Mouse (Mus musculus) neural tube, embryonic 15.5 days (tissue): Measurements from ENCODE around the gene Ntrk2. TPM values are rescaled to one million over a fixed set of nuclear protein-coding genes. Genes with fewer than 3 reads are reported as not detected.
A peak's percentile ranks its signal among the peaks of the same experiment; 100 is the strongest.
"Not testable (repeated sequence)": the region's sequence is repeated elsewhere in the genome, so short reads cannot be mapped to it uniquely, and the experiment has no call there.

Experiments
- ATAC-seq: fragments of 200-750 bp; cut with Nextera tagmentation; 2 replicates; pipeline ENCODE4 v1.8.0; 2017; ENCODE audit warnings: mild to moderate bottlenecking, moderate TSS enrichment, moderate library complexity; ENCODE audit not compliant: low FRiP score
- H3K27ac ChIP-seq: fragments of 300-500 bp; sonication (generic); replicated peaks from 2 replicates; pipeline ENCODE4 v1.5.1; 2015; ENCODE audit warnings: mild to moderate bottlenecking, inconsistent platforms
- H3K27me3 ChIP-seq: fragments of 300-500 bp; sonication (generic); replicated peaks from 2 replicates; pipeline ENCODE4 v1.6.1; 2015; ENCODE audit warnings: inconsistent platforms
- H3K36me3 ChIP-seq: fragments of 300-500 bp; sonication (generic); 2 replicates; pipeline ENCODE4 v1.6.1; 2015; ENCODE audit warnings: inconsistent platforms
- H3K4me1 ChIP-seq: fragments of 300-500 bp; sonication (generic); 2 replicates; pipeline ENCODE4 v1.6.1; 2015; ENCODE audit warnings: inconsistent platforms
- H3K4me2 ChIP-seq: fragments of 300-500 bp; sonication (generic); 2 replicates; pipeline ENCODE4 v1.6.1; 2015; ENCODE audit warnings: inconsistent platforms, mild to moderate bottlenecking, moderate library complexity
- H3K4me3 ChIP-seq: fragments of 300-500 bp; sonication (generic); replicated peaks from 2 replicates; pipeline ENCODE4 v1.5.1; 2015; ENCODE audit warnings: mild to moderate bottlenecking, inconsistent platforms
- H3K9ac ChIP-seq: fragments of 300-500 bp; sonication (generic); replicated peaks from 2 replicates; pipeline ENCODE4 v1.6.1; 2015; ENCODE audit warnings: mild to moderate bottlenecking, inconsistent platforms
- H3K9me3 ChIP-seq: fragments of 300-500 bp; sonication (generic); replicated peaks from 2 replicates; pipeline ENCODE4 v1.6.1; 2016; ENCODE audit warnings: inconsistent platforms
- WGBS: fragments of 180-500 bp; shearing (Covaris S2); methylation state at CpG from one replicate; pipeline ENCODE4 v1.1.7; 2015; ENCODE audit warnings: mixed read lengths; 5-methylcytosine and 5-hydroxymethylcytosine counted together
- polyA plus RNA-seq: library from polyadenylated mRNA; unstranded; fragments of >200 nt; fragmentation: Nextera tagmentation; extraction: Ambion mirVana; gene quantifications from 2 replicates; pipeline ENCODE4 v1.2.1, GENCODE M21; 2015

Ntrk2 gene
- polyA plus RNA-seq, 1 experiment from 2014 or later, result 132 TPM

DNA sequence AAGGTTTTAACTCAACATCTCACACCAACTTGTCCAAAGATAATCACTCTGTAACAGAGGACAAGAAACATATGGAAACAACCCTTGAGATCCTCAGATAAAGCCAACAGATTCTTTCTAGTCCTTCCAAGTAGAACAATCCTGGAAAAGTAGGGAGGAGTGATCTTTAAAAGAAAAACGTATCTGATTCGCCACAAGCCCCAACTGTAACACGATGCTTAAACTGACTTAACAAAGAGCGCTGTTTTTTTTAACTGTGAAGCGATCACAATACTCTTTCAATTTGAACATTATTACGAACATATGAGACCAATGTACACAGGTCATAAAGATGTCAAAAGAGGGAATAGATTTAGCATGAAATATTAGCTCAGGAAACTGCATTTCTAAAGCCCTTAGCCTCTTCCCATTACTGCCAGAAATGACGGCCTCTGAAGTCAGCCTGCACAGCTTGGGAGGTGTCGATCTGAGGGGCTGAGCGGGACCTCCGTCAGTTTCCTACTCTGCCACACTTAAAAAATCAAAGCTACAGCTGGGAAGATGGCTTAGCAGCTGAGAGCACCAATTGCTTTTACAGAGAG is 289.5 kb downstream of the Ntrk2 start:
- no peak for ATAC-seq
- 24% methylated on average over 10 of the region's 10 CpGs for WGBS
- no peak overlapping the region for H3K9ac ChIP-seq
- H3K4me1 ChIP-seq, result peaks cover 43% of the 10 kb centered on the region
- 0 out of 2 replicates have a peak overlapping the region, but pooled peaks have one; percentile 1 for H3K27ac ChIP-seq
- H3K4me3 ChIP-seq, result no peak overlapping the region
- no peaks in the 10 kb centered on the region for H3K9me3 ChIP-seq
- H3K27me3 ChIP-seq, result no peaks in the 10 kb centered on the region
- no peak overlapping the region for H3K4me2 ChIP-seq
- H3K36me3 ChIP-seq, result no peaks in the 10 kb centered on the region

DNA sequence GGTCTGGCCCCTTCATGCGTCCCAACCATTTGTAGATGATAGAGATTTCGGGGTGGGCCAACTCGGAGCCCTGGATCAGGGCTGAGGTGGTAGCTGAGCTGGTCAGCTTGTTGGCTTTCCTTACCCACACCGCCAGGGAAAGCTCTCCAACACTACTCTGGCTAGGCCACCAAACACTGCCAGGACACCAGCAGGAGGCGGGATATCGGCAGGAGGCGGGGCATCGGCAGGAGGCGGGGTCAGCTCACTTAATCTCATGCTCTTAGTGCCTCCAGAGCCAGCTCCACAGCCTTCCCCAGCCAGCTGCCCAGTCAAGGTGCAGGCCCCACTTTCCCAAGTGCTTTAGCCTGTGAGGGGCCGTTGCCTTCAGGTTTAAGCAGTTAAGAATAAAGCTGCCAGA is 293.7 kb downstream of the Ntrk2 start:
- 58% methylated on average over 10 of the region's 10 CpGs for WGBS
- no peaks in the 10 kb centered on the region for H3K36me3 ChIP-seq
- ATAC-seq, result no peak

DNA sequence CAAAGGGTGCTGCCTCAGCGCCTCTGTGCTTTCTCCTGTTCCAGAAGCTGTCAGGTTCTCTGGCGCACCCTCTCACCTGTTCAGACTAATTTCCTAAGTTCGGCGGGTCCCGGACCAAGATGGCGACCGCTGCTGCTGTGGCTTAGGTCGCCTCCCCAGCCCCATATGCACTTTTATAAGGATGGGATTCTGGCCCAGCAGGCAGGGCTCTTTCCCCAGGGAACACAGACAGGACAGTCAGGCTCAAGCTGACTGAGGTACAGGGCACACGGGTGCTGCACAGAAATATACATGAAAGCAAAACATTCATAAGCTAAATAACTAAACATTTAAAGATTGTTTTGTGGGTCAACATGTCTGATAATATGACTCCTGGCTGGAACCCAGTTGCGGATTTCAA is 301.4 kb downstream of the Ntrk2 start:
- 93% methylated on average over 10 of the region's 10 CpGs for WGBS
- not testable (repeated sequence) for H3K4me3 ChIP-seq, H3K27ac ChIP-seq, H3K4me2 ChIP-seq, H3K36me3 ChIP-seq, H3K9me3 ChIP-seq, H3K4me1 ChIP-seq, H3K9ac ChIP-seq, ATAC-seq, H3K27me3 ChIP-seq

More for the DNA sequence above, 293.7 kb downstream of the Ntrk2 start:
- H3K9ac ChIP-seq, result no peak overlapping the region
- no peak overlapping the region for H3K4me3 ChIP-seq
- no peaks in the 10 kb centered on the region for H3K9me3 ChIP-seq
- no peak overlapping the region for H3K27ac ChIP-seq
- no peaks in the 10 kb centered on the region for H3K27me3 ChIP-seq
- H3K4me1 ChIP-seq, result peaks cover 9% of the 10 kb centered on the region; the same call in 1 of the 2 replicates
- no peak overlapping the region for H3K4me2 ChIP-seq

- Histone ChIP-seq H3K4me2 (no peak overlapping the region), H3K9ac (no peak overlapping the region), H3K27ac (no peak overlapping the region), H3K4me1 (no peaks in the 10 kb centered on the region), H3K4me3 (no peak overlapping the region), H3K36me3 (0 out of 2 replicates have a peak, but pooled peaks cover 3% of the 10 kb centered on the region), H3K27me3 (no peaks in the 10 kb centered on the region), H3K9me3 (0 out of 2 replicates have a peak, but pooled peaks cover 5% of the 10 kb centered on the region)
- no peak for ATAC-seq
- 97% methylated on average over 5 of the region's 5 CpGs for WGBS
Observed at GRCm38 (mm10) chr13:59110107-59110506, 303.7 kb downstream of the Ntrk2 start.

- Histone ChIP-seq H3K27ac (no peak overlapping the region), H3K4me3 (no peak overlapping the region), H3K4me1 (no peaks in the 10 kb centered on the region), H3K9ac (no peak overlapping the region), H3K27me3 (no peaks in the 10 kb centered on the region), H3K9me3 (0 out of 2 replicates have a peak, but pooled peaks cover 5% of the 10 kb centered on the region), H3K4me2 (no peak overlapping the region), H3K36me3 (0 out of 2 replicates have a peak, but pooled peaks cover 3% of the 10 kb centered on the region)
- no peak for ATAC-seq
- WGBS, result 92% methylated on average over 1 of the region's 1 CpGs
Observed at GRCm38 (mm10) chr13:59114684-59115083, 308.3 kb downstream of the Ntrk2 start.

DNA sequence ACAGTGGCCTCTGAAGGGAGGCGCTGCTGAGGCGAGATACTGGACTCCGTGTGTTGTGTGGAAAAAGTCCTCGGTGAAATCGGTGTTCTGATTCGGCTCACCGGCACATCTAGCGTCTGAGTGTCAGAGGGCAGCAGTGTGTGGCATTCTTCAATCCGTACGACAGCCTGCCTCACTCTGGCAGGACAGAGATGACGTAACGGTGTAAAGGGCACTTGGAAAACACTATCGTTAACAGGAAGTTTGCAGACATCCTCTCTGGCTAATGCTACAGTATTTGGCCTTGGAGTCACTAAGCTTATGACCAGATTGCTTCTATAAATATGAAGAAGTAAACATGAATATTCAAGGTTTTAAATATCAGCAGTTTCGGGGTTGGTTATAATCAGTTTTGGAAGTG is 309.2 kb downstream of the Ntrk2 start:
- Histone ChIP-seq H3K36me3 (0 out of 2 replicates have a peak, but pooled peaks cover 3% of the 10 kb centered on the region), H3K4me2 (no peak overlapping the region), H3K9ac (no peak overlapping the region), H3K27ac (no peak overlapping the region), H3K27me3 (no peaks in the 10 kb centered on the region), H3K9me3 (0 out of 2 replicates have a peak, but pooled peaks cover 5% of the 10 kb centered on the region), H3K4me1 (no peaks in the 10 kb centered on the region), H3K4me3 (no peak overlapping the region)
- no peak for ATAC-seq
- 97% methylated on average over 14 of the region's 14 CpGs for WGBS

DNA sequence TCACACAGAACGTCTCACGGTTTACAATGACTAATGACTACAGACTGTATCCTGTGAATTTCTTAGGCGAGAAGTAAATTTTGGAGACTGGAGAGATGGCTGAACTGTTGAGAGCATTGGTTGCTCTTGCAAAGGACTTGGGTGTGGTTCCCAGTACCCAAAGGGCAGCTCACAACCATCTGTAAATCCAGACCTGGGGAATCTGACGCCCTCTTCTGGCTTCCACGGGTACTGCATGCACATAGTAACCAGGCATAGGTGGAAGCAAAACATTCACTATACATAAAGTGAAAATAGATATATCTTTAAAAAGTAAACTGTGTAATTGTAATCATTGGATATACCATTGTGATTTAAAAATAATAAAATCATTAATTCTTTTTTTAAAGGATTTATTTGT is 310.9 kb downstream of the Ntrk2 start:
- Histone ChIP-seq H3K4me3 (no peak overlapping the region), H3K4me2 (no peak overlapping the region), H3K36me3 (no peaks in the 10 kb centered on the region), H3K4me1 (no peaks in the 10 kb centered on the region), H3K27me3 (no peaks in the 10 kb centered on the region), H3K27ac (no peak overlapping the region), H3K9ac (no peak overlapping the region), H3K9me3 (0 out of 2 replicates have a peak, but pooled peaks cover 5% of the 10 kb centered on the region)
- ATAC-seq, result no peak
- WGBS, result 91% methylated on average over 5 of the region's 5 CpGs

DNA sequence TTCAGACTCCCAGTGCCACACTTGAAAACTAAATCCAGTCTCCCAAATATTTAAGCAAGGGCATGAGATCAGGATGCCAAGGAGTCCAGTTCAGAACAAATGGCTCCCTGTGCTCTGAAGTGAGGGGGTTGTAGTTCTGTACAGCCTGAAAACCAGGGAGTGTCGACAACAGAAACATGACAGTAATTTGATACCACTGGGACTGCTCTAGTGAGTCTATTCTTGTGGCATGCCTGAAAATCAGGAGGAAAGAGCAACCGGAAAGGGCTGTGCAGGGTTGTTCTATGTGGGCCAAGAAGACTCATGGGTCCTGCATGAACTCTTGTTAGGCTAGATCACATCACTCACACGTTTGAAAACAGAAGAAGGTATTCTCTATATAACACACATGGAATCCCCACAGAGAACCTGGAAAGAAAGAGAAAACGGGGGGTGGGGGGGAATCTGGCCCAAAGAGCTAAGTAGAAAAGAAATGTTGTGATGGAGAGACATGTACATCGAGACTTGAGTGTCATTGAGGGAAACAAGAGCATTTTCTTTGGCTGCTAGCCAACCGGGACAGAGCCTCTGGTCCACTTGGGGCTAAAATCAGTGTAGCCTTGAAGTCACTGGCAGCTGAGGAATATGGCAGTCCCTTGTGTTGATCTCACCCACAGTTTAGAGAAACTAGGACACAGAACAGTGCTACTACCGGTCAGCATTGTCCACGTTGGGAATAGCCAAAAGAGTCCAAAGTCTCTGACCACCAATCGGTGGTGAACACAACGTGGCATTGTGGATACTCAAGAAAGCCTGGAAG is 313.4 kb downstream of the Ntrk2 start:
- Histone ChIP-seq H3K36me3 (no peaks in the 10 kb centered on the region), H3K9ac (no peak overlapping the region), H3K4me2 (no peak overlapping the region), H3K27me3 (no peaks in the 10 kb centered on the region), H3K4me1 (no peaks in the 10 kb centered on the region), H3K27ac (no peak overlapping the region), H3K9me3 (0 out of 2 replicates have a peak, but pooled peaks cover under 1% of the 10 kb centered on the region), H3K4me3 (no peak overlapping the region)
- WGBS, result 83% methylated on average over 10 of the region's 10 CpGs
- ATAC-seq, result no peak

- no peak overlapping the region; the same call in 1 of the 2 replicates for H3K4me2 ChIP-seq
- ATAC-seq, result peak; percentile 30; the same call in 1 of the 2 replicates
Observed at GRCm38 (mm10) chr13:59143141-59143744, 336.9 kb downstream of the Ntrk2 start.

GRCm38 (mm10) chr13:59144321-59144856 is 338.0 kb downstream of the Ntrk2 start:
- ATAC-seq, result peak; percentile 89

More at GRCm38 (mm10) chr13:59143141-59143744, 336.9 kb downstream of the Ntrk2 start:
- Histone ChIP-seq H3K27ac (peak overlapping the region; percentile 80), H3K9me3 (no peaks in the 10 kb centered on the region), H3K4me1 (peaks cover 35% of the 10 kb centered on the region), H3K9ac (no peak overlapping the region), H3K36me3 (no peaks in the 10 kb centered on the region), H3K27me3 (no peaks in the 10 kb centered on the region), H3K4me3 (no peak overlapping the region)
- WGBS, result 55% methylated on average over 7 of the region's 7 CpGs

More at GRCm38 (mm10) chr13:59144321-59144856, 338.0 kb downstream of the Ntrk2 start:
- peak overlapping the region; percentile 80 for H3K27ac ChIP-seq
- H3K9ac ChIP-seq, result no peak overlapping the region
- 15% methylated on average over 11 of the region's 11 CpGs for WGBS
- H3K27me3 ChIP-seq, result no peaks in the 10 kb centered on the region
- no peaks in the 10 kb centered on the region for H3K9me3 ChIP-seq
- 0 out of 2 replicates have a peak overlapping the region, but pooled peaks have one; percentile 12 for H3K4me3 ChIP-seq
- H3K4me1 ChIP-seq, result peaks cover 35% of the 10 kb centered on the region
- peak overlapping the region; percentile 46 for H3K4me2 ChIP-seq
- no peaks in the 10 kb centered on the region for H3K36me3 ChIP-seq
